In the genomic region with DNA sequence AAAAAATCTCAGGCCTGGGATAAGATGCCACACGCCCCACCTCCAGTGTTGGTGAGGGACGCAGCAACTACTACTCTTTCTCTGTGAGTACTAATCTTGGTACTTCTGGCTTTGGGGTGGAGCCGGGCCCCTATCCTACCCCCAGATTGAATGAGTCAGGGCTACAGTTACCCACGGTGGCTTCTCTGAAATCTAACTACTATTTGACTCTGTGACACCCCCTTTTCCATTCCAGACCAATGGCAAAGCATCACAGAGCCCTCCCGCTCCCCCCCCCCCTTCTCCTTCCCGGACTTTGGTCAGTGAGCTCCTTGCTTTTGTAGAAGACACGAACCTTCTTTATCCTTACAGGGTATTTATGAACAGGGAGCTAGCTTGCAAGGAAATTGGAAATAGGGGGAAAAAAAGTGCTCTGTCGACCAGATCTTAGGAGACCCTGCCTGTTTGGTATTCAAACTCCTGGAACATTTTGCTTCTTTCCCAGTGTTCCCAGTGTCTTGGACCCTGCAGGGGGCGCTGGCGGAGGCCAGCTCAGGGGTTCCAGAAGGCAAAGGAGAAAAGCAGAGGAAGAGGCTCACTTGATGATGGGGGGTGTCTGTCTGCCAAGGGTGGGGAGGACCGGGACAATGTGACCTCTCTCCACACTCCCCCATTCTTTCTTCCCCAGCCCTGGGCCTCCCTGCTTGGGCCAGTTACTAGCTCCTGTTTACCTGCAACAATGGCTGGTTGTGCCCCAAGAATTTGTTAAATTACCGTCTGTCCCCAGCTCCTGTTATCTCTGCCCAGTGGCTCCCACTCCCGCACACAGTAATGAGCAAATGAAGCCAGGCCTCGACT, we compare ENCODE assay signal across 9 mouse cellular contexts. TPM values are rescaled to one million over a fixed set of nuclear protein-coding genes. Genes with fewer than 3 reads are reported as not detected.
A peak's percentile ranks its signal among the peaks of the same experiment; 100 is the strongest.
DNase-seq lines count a peak whose midpoint lies in the region; ATAC-seq and TF ChIP-seq lines count a peak whose summit lies in the region.
"Had no signal": no experiment of that assay in that cellular context is flagged by ENCODE, and none has a peak within 500 bp of the region (broad histone marks: within the 10 kb centered on the region; RNA-seq: fewer than 3 reads in every experiment).

No protein-coding gene starts in this region.

- TF ChIP-seq CTCF in cerebellum, adult 2 months (IDR thresholded peaks at IDR 0.05; ENCODE audit: borderline replicate concordance, insufficient read depth, low read depth, low read length) = peak; percentile 32; the same call in 1 of the 2 replicates

- peak overlapping the region; percentile 90; the same call in 1 of the 2 replicates for H3K9ac ChIP-seq in intestine, embryonic 16.5 days (ENCODE audit: low read depth, low read length)
- H3K9ac ChIP-seq in neural tube, embryonic 14.5 days (replicated peaks; ENCODE audit: low read depth, low read length) = peak overlapping the region; percentile 100

- peak; percentile 39 to 49 for DNase-seq in cerebellum, adult 2 months
- peak; percentile 32 for DNase-seq in ovary, adult 18-20 months (ENCODE audit: low spot score)
- no peak for DNase-seq in ovary, postnatal 10 days (ENCODE audit: low spot score)
- DNase-seq in spleen, postnatal 10 days (ENCODE audit: low spot score in 2 of 2) = no peak

- 41% methylated on average over 14 of the region's 14 CpGs for WGBS in cerebellum, adult 2 months
- 16% methylated on average over 13 of the region's 14 CpGs for WGBS in intestine, embryonic 16.5 days
- WGBS in neural tube, embryonic 14.5 days = 3% methylated on average over 14 of the region's 14 CpGs

- H3K9me3 ChIP-seq in intestine, embryonic 16.5 days (ENCODE audit: control insufficient read depth, low read length) = no peaks in the 10 kb centered on the region
- no peaks in the 10 kb centered on the region for H3K9me3 ChIP-seq in neural tube, embryonic 14.5 days (ENCODE audit: control insufficient read depth, low read length)

- TF ChIP-seq POLR2A in cerebellum, adult 2 months (IDR thresholded peaks at IDR 0.05; ENCODE audit: borderline replicate concordance, insufficient read depth, low read length) = no peak

- peaks cover 18% of the 10 kb centered on the region for H3K4me1 ChIP-seq in cerebellum, adult 2 months (ENCODE audit: control insufficient read depth, insufficient read depth, low read length)
- H3K4me1 ChIP-seq in intestine, embryonic 16.5 days (ENCODE audit: control insufficient read depth, insufficient read depth, low read length) = peaks cover 27% of the 10 kb centered on the region
- peaks cover 53% of the 10 kb centered on the region for H3K4me1 ChIP-seq in neural tube, embryonic 14.5 days (ENCODE audit: control insufficient read depth, insufficient read depth, low read length)

- peak overlapping the region; percentile 45 for H3K4me3 ChIP-seq in cerebellum, adult 2 months (replicated peaks; ENCODE audit: insufficient read depth, low read depth, low read length)
- H3K4me3 ChIP-seq in intestine, embryonic 16.5 days (ENCODE audit: low read length) = peak overlapping the region; percentile 87
- H3K4me3 ChIP-seq in neural tube, embryonic 14.5 days (ENCODE audit: low read depth, low read length) = peak overlapping the region; percentile 74

- H3K4me2 ChIP-seq in intestine, embryonic 16.5 days (ENCODE audit: low read depth, low read length) = peak overlapping the region; percentile 99
- peak overlapping the region; percentile 73 for H3K4me2 ChIP-seq in neural tube, embryonic 14.5 days (ENCODE audit: low read depth, low read length)

- no peaks in the 10 kb centered on the region for H3K36me3 ChIP-seq in intestine, embryonic 16.5 days (ENCODE audit: control insufficient read depth, insufficient read depth, low read length)
- 0 out of 2 replicates have a peak, but pooled peaks cover 5% of the 10 kb centered on the region for H3K36me3 ChIP-seq in neural tube, embryonic 14.5 days (ENCODE audit: control insufficient read depth, insufficient read depth, low read length)

- H3K27ac ChIP-seq in cerebellum, adult 2 months (ENCODE audit: insufficient read depth, low read length) = no peak overlapping the region; the same call in 1 of the 2 replicates
- peak overlapping the region; percentile 66 for H3K27ac ChIP-seq in intestine, embryonic 16.5 days (ENCODE audit: low read length)
- peak overlapping the region; percentile 91 for H3K27ac ChIP-seq in neural tube, embryonic 14.5 days (ENCODE audit: low read depth, low read length)

- ATAC-seq in cerebellum, adult (ENCODE audit: insufficient number of reproducible peaks, low FRiP score, low TSS enrichment) = no peak
- ATAC-seq in intestine, embryonic 16.5 days = peak; percentile 34
- no peak for ATAC-seq in neural tube, embryonic 14.5 days (ENCODE audit: low read depth)
- no peak for ATAC-seq in monocyte, adult 5-6 weeks (replicated peaks; ENCODE audit: insufficient number of reproducible peaks, low FRiP score, low TSS enrichment, poor library complexity, severe bottlenecking)

- H3K27me3 ChIP-seq in cerebellum, adult 2 months (ENCODE audit: control insufficient read depth, insufficient read depth, low read length) = no peaks in the 10 kb centered on the region
- H3K27me3 ChIP-seq in intestine, embryonic 16.5 days (replicated peaks; ENCODE audit: control insufficient read depth, insufficient read depth, low read length) = peaks cover 5% of the 10 kb centered on the region
- H3K27me3 ChIP-seq in neural tube, embryonic 14.5 days (ENCODE audit: control insufficient read depth, insufficient read depth, low read length) = no peaks in the 10 kb centered on the region

RNA-seq across cellular contexts. Expression of a gene that starts 1.9 kb away (rescaled TPM):
- 56.5 and 60.4 TPM in 2 replicates for polyA plus RNA-seq in cerebellum, adult 2 months (2012; rRNA removed)
- polyA plus RNA-seq in intestine, embryonic 16.5 days (2015; fragmentation: Nextera tagmentation; extraction: Ambion mirVana) = 3.0 and 4.5 TPM in 2 replicates
- 55.1 and 55.4 TPM in 2 replicates for polyA plus RNA-seq in neural tube, embryonic 14.5 days (2014; fragmentation: Nextera tagmentation; extraction: Ambion mirVana)
- total RNA-seq in monocyte, adult 5-6 weeks (2017) = not detected in 3 replicates

RNA-seq across cellular contexts. Expression of a gene that starts 34.8 kb away (rescaled TPM):
- not detected in 2 replicates for polyA plus RNA-seq in cerebellum, adult 2 months (2012; rRNA removed)
- 1.2 and 1.3 TPM in 2 replicates for polyA plus RNA-seq in intestine, embryonic 16.5 days (2015; fragmentation: Nextera tagmentation; extraction: Ambion mirVana)
- polyA plus RNA-seq in neural tube, embryonic 14.5 days (2014; fragmentation: Nextera tagmentation; extraction: Ambion mirVana) = 0.58 TPM in 1 of 2 replicates, not detected in the other
- total RNA-seq in monocyte, adult 5-6 weeks (2017) = not detected in 3 replicates
- polyA plus RNA-seq: erythroblast, embryonic 14.5 days had no signal

RNA-seq across cellular contexts. Expression of a gene that starts 53.2 kb away (rescaled TPM):
- 114 and 122 TPM in 2 replicates for polyA plus RNA-seq in cerebellum, adult 2 months (2012; rRNA removed)
- polyA plus RNA-seq in intestine, embryonic 16.5 days (2015; fragmentation: Nextera tagmentation; extraction: Ambion mirVana) = 20.4 and 23.1 TPM in 2 replicates
- polyA plus RNA-seq in neural tube, embryonic 14.5 days (2014; fragmentation: Nextera tagmentation; extraction: Ambion mirVana) = 26.0 and 32.6 TPM in 2 replicates
- total RNA-seq in monocyte, adult 5-6 weeks (2017) = 5.2 to 10.7 TPM (median 7.8 TPM) in 3 replicates

Comparison
In these comparisons a context has a peak if more than half of its experiments do, and no peak if none do; other contexts are left out.
1. DNase-seq: peak in cerebellum, adult 2 months (2 of 2) and ovary, adult 18-20 months (single experiment); none in ovary, postnatal 10 days (single experiment) and spleen, postnatal 10 days (0 of 2).
2. RNA of a gene that starts 1.9 kb away (polyA plus RNA-seq): 56.5 to 60.4 TPM in cerebellum, adult 2 months and 55.1 to 55.4 TPM in neural tube, embryonic 14.5 days; 3.0 to 4.5 TPM in intestine, embryonic 16.5 days; every median in the first group is over 10 times any median in the second.
3. Peak in every context shown above with its lines, with median percentiles within 50 percentile points of each other: H3K4me3 ChIP-seq.